19 mouse cellular contexts compared by ENCODE assay signal in the genomic region with DNA sequence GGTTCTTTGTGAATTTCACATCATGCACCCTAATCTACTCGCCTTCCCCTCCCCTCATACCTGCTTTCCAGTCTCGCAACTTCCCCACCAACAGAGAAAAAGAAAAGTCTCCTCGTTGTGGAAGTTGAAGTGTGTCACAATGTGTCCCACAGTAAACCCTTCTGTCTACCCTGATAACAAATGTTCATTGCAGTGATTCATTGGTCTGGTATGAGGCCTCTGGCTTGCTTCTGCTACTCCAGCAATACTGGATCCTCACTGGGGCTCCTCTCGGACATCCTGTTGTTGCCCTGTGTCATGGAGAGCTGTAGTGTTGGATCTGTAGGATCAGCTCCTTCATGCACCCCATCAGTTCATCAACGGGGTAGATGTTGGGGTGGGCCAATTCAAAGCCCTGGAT. TPM values are rescaled to one million over a fixed set of nuclear protein-coding genes. Genes with fewer than 3 reads are reported as not detected.
A peak's percentile ranks its signal among the peaks of the same experiment; 100 is the strongest.
DNase-seq lines count a peak whose midpoint lies in the region; ATAC-seq and TF ChIP-seq lines count a peak whose summit lies in the region.
"Had no signal": no experiment of that assay in that cellular context is flagged by ENCODE, and none has a peak within 500 bp of the region (broad histone marks: within the 10 kb centered on the region; RNA-seq: fewer than 3 reads in every experiment).

No protein-coding gene starts in this region.

- peak overlapping the region; percentile 39; the same call in 1 of the 2 replicates for H3K27ac ChIP-seq in heart, embryonic 12.5 days (ENCODE audit: poor library complexity, severe bottlenecking)
- no peak overlapping the region for H3K27ac ChIP-seq in forebrain, embryonic 11.5 days (ENCODE audit: low read depth, low read length)
- H3K27ac ChIP-seq: embryonic facial prominence, embryonic 12.5 days; neural tube, embryonic 12.5 days; stomach, postnatal 0 days had no signal

- no peaks in the 10 kb centered on the region for H3K36me3 ChIP-seq in heart, embryonic 12.5 days
- no peaks in the 10 kb centered on the region for H3K36me3 ChIP-seq in forebrain, embryonic 11.5 days (ENCODE audit: control insufficient read depth, insufficient read depth, low read length)
- H3K36me3 ChIP-seq: embryonic facial prominence, embryonic 12.5 days; neural tube, embryonic 12.5 days had no signal

- ATAC-seq in heart, embryonic 12.5 days (ENCODE audit: insufficient number of reproducible peaks, low FRiP score): no peak
- no peak for ATAC-seq in forebrain, embryonic 11.5 days (replicated peaks; ENCODE audit: low FRiP score)
- ATAC-seq: activated CD4-positive, CD25-positive, alpha-beta regulatory T cell, adult 4 months; CD4-positive, CD25-positive, alpha-beta regulatory T cell, adult 4 months; hindbrain, embryonic 16.5 days had no signal

- no peak overlapping the region for H3K4me3 ChIP-seq in lung, adult 2 months (replicated peaks; ENCODE audit: extremely low read depth, low read depth, low read length)
- H3K4me3 ChIP-seq in heart, embryonic 12.5 days: no peak overlapping the region
- H3K4me3 ChIP-seq in forebrain, embryonic 11.5 days (ENCODE audit: low read depth, low read length): no peak overlapping the region
- H3K4me3 ChIP-seq: embryonic facial prominence, embryonic 12.5 days; neural tube, embryonic 12.5 days had no signal

- peaks cover 3% of the 10 kb centered on the region; the same call in 1 of the 2 replicates for H3K4me1 ChIP-seq in lung, adult 2 months (ENCODE audit: control insufficient read depth, insufficient read depth, low read length)
- peaks cover 21% of the 10 kb centered on the region for H3K4me1 ChIP-seq in heart, embryonic 12.5 days (replicated peaks)
- H3K4me1 ChIP-seq in forebrain, embryonic 11.5 days (replicated peaks; ENCODE audit: control insufficient read depth, insufficient read depth, low read length): no peaks in the 10 kb centered on the region

- DNase-seq in lung, postnatal 10 days: peak; percentile 22
- DNase-seq in lung, adult 2 months: no peak
- peak; percentile 58 for DNase-seq in adipocyte (ENCODE audit: low spot score)
- DNase-seq in heart, postnatal 4 days: peak; percentile 29
- DNase-seq in left cerebral cortex, adult 8-10 months (ENCODE audit: low spot score in 2 of 2): no peak
- DNase-seq in forebrain, embryonic 11.5 days (ENCODE audit: low spot score): no peak
- DNase-seq: cerebellum, adult 18-20 months; kidney, adult 2 months; kidney, postnatal 36 days; layer of hippocampus, postnatal 36 days; right cerebral cortex, postnatal 14 days; thymus, postnatal 36 days had no signal

- H3K4me2 ChIP-seq in heart, embryonic 12.5 days: no peak overlapping the region
- H3K4me2 ChIP-seq in forebrain, embryonic 11.5 days (ENCODE audit: low read depth, low read length, severe bottlenecking): no peak overlapping the region
- H3K4me2 ChIP-seq: embryonic facial prominence, embryonic 12.5 days; neural tube, embryonic 12.5 days had no signal

- TF ChIP-seq POLR2A in lung, adult 2 months (IDR thresholded peaks at IDR 0.05; ENCODE audit: borderline replicate concordance, extremely low read depth, low read depth, low read length): no peak

- peaks cover 2% of the 10 kb centered on the region; the same call in 1 of the 2 replicates for H3K9me3 ChIP-seq in heart, embryonic 12.5 days (replicated peaks)
- no peaks in the 10 kb centered on the region for H3K9me3 ChIP-seq in forebrain, embryonic 11.5 days (ENCODE audit: control insufficient read depth, low read length)
- H3K9me3 ChIP-seq: embryonic facial prominence, embryonic 12.5 days; neural tube, embryonic 12.5 days had no signal

- no peak overlapping the region for H3K9ac ChIP-seq in heart, embryonic 12.5 days
- H3K9ac ChIP-seq in forebrain, embryonic 11.5 days (ENCODE audit: low read length): no peak overlapping the region
- H3K9ac ChIP-seq: embryonic facial prominence, embryonic 12.5 days; neural tube, embryonic 12.5 days had no signal

- no peak for TF ChIP-seq CTCF in lung, adult 2 months (IDR thresholded peaks at IDR 0.05; ENCODE audit: insufficient read depth, low read length)

- WGBS in lung, adult 2 months: 56% methylated on average over 5 of the region's 5 CpGs
- 43% methylated on average over 5 of the region's 5 CpGs for WGBS in heart, embryonic 12.5 days
- 91% methylated on average over 5 of the region's 5 CpGs for WGBS in forebrain, embryonic 11.5 days

- no peaks in the 10 kb centered on the region for H3K27me3 ChIP-seq in heart, embryonic 12.5 days (replicated peaks)
- no peaks in the 10 kb centered on the region for H3K27me3 ChIP-seq in forebrain, embryonic 11.5 days (ENCODE audit: control insufficient read depth, insufficient read depth, low read length)
- H3K27me3 ChIP-seq: embryonic facial prominence, embryonic 12.5 days; neural tube, embryonic 12.5 days had no signal

RNA-seq across cellular contexts. Expression of a gene that starts 40.0 kb away (rescaled TPM):
- 2.2 and 21.5 TPM in 2 replicates for polyA plus RNA-seq in lung, adult 2 months (2012; rRNA removed)
- 2.6 and 3.2 TPM in 2 replicates for polyA plus RNA-seq in heart, embryonic 12.5 days (2016; fragmentation: Nextera tagmentation; extraction: Ambion mirVana)
- total RNA-seq in heart, postnatal 4 days (2021): under 1 TPM in 1 of 2 experiments, not detected in 1; 0.54 TPM
- 1 to 10 TPM in 3 of 4 experiments, under 1 TPM in 1; 0.57 to 1.8 (median 1.6) TPM for total RNA-seq in left cerebral cortex, adult 8-10 months (2022)
- polyA plus RNA-seq in forebrain, embryonic 11.5 days (2014; fragmentation: Nextera tagmentation; extraction: Ambion mirVana): 2.2 and 2.6 TPM in 2 replicates
- polyA plus RNA-seq: activated CD4-positive, CD25-positive, alpha-beta regulatory T cell, adult 4 months; CD4-positive, CD25-positive, alpha-beta regulatory T cell, adult 4 months had no signal

RNA-seq across cellular contexts. Expression of a gene that starts 45.8 kb away (rescaled TPM):
- 98.6 and 131 TPM in 2 replicates for polyA plus RNA-seq in lung, adult 2 months (2012; rRNA removed)
- polyA plus RNA-seq in heart, embryonic 12.5 days (2016; fragmentation: Nextera tagmentation; extraction: Ambion mirVana): 109 TPM in 2 replicates
- 100 to 1,000 TPM; 128 to 142 TPM for total RNA-seq in heart, postnatal 4 days (2021)
- 10 to 100 TPM; 73.9 to 78.0 (median 76.5) TPM for total RNA-seq in left cerebral cortex, adult 8-10 months (2022)
- polyA plus RNA-seq in forebrain, embryonic 11.5 days (2014; fragmentation: Nextera tagmentation; extraction: Ambion mirVana): 153 and 175 TPM in 2 replicates

RNA-seq across cellular contexts. Expression of a gene that starts 52.1 kb away (rescaled TPM):
- polyA plus RNA-seq in lung, adult 2 months (2012; rRNA removed): 5.3 and 8.4 TPM in 2 replicates
- polyA plus RNA-seq in heart, embryonic 12.5 days (2016; fragmentation: Nextera tagmentation; extraction: Ambion mirVana): 71.6 and 73.7 TPM in 2 replicates
- 10 to 100 TPM; 74.1 to 74.2 TPM for total RNA-seq in heart, postnatal 4 days (2021)
- total RNA-seq in left cerebral cortex, adult 8-10 months (2022): 1 to 10 TPM; 3.2 to 3.4 (median 3.2) TPM
- polyA plus RNA-seq in forebrain, embryonic 11.5 days (2014; fragmentation: Nextera tagmentation; extraction: Ambion mirVana): 46.4 and 49.8 TPM in 2 replicates

Comparison
In these comparisons a context has a peak if more than half of its experiments do, and no peak if none do; other contexts are left out.
1. DNase-seq: peak in lung, postnatal 10 days (single experiment), adipocyte (single experiment) and heart, postnatal 4 days (single experiment); none in lung, adult 2 months (single experiment), left cerebral cortex, adult 8-10 months (0 of 2) and forebrain, embryonic 11.5 days (single experiment).